Mouse (Mus musculus) midbrain, embryonic 13.5 days (tissue): Measurements from ENCODE around the gene Sptssb. TPM values are rescaled to one million over a fixed set of nuclear protein-coding genes. Genes with fewer than 3 reads are reported as not detected.

Experiments used
- ATAC-seq: fragments of 200-750 bp; cut with Nextera tagmentation; 2 replicates; pipeline ENCODE4 v1.8.0; 2017; ENCODE audit warnings: mild to moderate bottlenecking, moderate TSS enrichment, moderate library complexity
- H3K27ac ChIP-seq: fragments of 300-500 bp; sonication (generic); 2 replicates; pipeline ENCODE4 v1.5.1; 2015; ENCODE audit warnings: inconsistent platforms, mild to moderate bottlenecking, moderate library complexity
- H3K27me3 ChIP-seq: fragments of 300-500 bp; sonication (generic); 2 replicates; pipeline ENCODE4 v1.6.1; 2015; ENCODE audit warnings: mild to moderate bottlenecking, inconsistent platforms
- H3K36me3 ChIP-seq: fragments of 300-500 bp; sonication (generic); 2 replicates; pipeline ENCODE4 v1.6.1; 2015; ENCODE audit warnings: mild to moderate bottlenecking, inconsistent platforms
- H3K4me1 ChIP-seq: fragments of 300-500 bp; sonication (generic); replicated peaks from 2 replicates; pipeline ENCODE4 v1.6.1; 2015; ENCODE audit warnings: inconsistent platforms
- H3K4me2 ChIP-seq: fragments of 300-500 bp; sonication (generic); replicated peaks from 2 replicates; pipeline ENCODE4 v1.6.1; 2015; ENCODE audit warnings: moderate library complexity, mild to moderate bottlenecking, inconsistent platforms
- H3K4me3 ChIP-seq: fragments of 300-500 bp; sonication (generic); replicated peaks from 2 replicates; pipeline ENCODE4 v1.5.1; 2015; ENCODE audit warnings: mild to moderate bottlenecking, inconsistent platforms
- H3K9ac ChIP-seq: fragments of 300-500 bp; sonication (generic); replicated peaks from 2 replicates; pipeline ENCODE4 v1.6.1; 2015; ENCODE audit warnings: mild to moderate bottlenecking, inconsistent platforms
- H3K9me3 ChIP-seq: fragments of 300-500 bp; sonication (generic); 2 replicates; pipeline ENCODE4 v1.6.1; 2016; ENCODE audit warnings: mild to moderate bottlenecking, inconsistent platforms
- WGBS: fragments of 180-500 bp; shearing (Covaris S2); methylation state at CpG from one replicate; pipeline ENCODE4 v1.1.7; 2015; 5-methylcytosine and 5-hydroxymethylcytosine counted together
- polyA plus RNA-seq: library from polyadenylated mRNA; unstranded; fragments of >200 nt; fragmentation: Nextera tagmentation; extraction: Ambion mirVana; gene quantifications from 2 replicates; pipeline ENCODE4 v1.2.1, GENCODE M21; 2015

Gene Sptssb
- polyA plus RNA-seq = 0.19 and 0.26 TPM in 2 replicates

DNA sequence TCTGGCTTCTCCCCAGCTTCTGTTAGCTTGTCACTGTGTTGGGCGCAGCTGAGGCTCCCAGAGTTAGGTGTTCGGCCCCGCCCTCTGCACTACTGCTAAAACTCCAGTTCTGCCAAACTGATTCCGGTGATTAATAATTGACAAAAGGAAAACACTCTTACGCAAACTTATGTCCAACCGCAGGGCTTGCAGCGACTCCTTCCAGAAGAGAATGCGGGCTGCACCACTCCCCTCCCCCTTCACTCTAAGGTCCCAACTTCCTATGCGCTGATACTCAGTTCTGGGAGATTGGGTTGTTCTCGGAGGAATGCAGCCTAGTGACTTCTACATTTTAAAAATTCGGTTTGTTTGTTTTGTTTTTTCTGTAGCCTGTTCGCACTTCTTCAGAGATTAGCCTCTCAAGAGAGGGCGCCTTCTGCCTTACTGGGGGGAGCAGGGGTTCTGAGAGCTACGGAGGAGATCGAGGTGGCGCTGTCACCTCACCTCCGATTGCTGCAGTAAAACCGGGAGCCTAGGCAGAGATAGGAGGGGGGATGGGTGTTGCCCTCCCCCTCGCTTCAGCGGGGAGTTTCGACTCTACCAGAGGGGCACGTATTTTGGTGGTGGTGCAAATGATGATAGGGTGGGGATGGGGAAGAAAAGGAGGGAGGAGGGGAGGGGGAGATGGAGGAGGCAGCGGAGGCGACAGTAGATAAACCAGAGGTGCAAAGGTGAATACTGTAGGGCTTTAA, at the start of gene Sptssb:
Sptssb (minus strand) TSS at position 83 of the 731 bp plus-strand sequence.
- H3K27ac ChIP-seq = no peak within 1 kb of the TSS
- H3K9me3 ChIP-seq = no peaks in the 10 kb centered on the region
- H3K36me3 ChIP-seq = no peaks in the 10 kb centered on the region
- peaks cover 17% of the 10 kb centered on the region for H3K4me1 ChIP-seq
- H3K9ac ChIP-seq = peak within 1 kb of the TSS; percentile 61
- peak within 1 kb of the TSS; percentile 60 for H3K4me3 ChIP-seq
- 2% methylated on average over 24 of the region's 24 CpGs for WGBS
- peaks cover 18% of the 10 kb centered on the region; the same call in 1 of the 2 replicates for H3K27me3 ChIP-seq
- peak within 1 kb of the TSS; percentile 97 for H3K4me2 ChIP-seq
- ATAC-seq = peak; percentile 72

DNA sequence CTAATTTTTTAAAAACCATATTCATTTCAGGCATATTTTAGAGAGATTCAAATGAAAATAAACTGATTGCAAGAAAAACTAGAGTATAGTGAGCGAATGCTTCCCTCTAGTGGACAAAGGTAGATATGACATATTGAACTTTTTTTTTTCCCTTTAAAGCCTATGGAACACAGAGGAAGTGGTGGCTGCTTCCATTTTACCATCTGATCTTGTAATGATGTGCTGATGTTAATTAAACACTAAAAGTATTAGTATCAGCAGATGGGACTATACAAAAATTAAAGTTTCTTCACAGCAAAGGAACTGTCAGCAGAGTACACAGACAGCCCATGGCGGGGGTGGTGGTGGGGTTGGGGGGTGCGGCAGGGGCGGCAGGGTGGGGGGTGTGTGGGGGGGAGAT, 48.3 kb upstream of the Sptssb start:
- peak; percentile 64 for ATAC-seq
- Histone ChIP-seq H3K9me3 (no peaks in the 10 kb centered on the region), H3K27me3 (no peaks in the 10 kb centered on the region), H3K4me2 (no peak overlapping the region), H3K9ac (no peak overlapping the region), H3K4me3 (no peak overlapping the region), H3K27ac (no peak overlapping the region), H3K4me1 (0 out of 2 replicates have a peak, but pooled peaks cover 3% of the 10 kb centered on the region), H3K36me3 (no peaks in the 10 kb centered on the region)
- WGBS = 54% methylated on average over 4 of the region's 4 CpGs

DNA sequence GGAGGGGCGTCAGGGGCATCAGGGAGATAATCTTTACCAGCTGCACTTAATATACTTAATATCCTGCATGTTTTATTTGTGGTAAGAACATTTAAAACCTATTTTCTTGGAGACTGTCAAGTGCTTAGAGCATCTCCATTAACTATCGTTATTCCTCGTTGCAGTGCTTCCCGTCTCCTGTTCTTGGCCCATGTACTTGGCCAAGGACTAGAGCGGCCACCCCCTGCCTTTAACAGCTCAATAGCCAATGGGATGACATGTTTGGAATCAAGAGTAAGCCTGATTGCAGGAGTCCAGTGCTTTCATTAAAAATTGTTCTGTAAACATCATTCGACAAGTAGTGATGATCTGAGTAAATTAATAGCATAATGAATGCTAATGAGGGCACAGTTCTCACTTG, 47.8 kb upstream of the Sptssb start:
- Histone ChIP-seq H3K4me2 (no peak overlapping the region), H3K9ac (no peak overlapping the region), H3K4me3 (no peak overlapping the region), H3K36me3 (no peaks in the 10 kb centered on the region), H3K4me1 (no peaks in the 10 kb centered on the region), H3K9me3 (no peaks in the 10 kb centered on the region), H3K27me3 (no peaks in the 10 kb centered on the region), H3K27ac (no peak overlapping the region)
- ATAC-seq = peak; percentile 70
- WGBS = 60% methylated on average over 6 of the region's 6 CpGs

DNA sequence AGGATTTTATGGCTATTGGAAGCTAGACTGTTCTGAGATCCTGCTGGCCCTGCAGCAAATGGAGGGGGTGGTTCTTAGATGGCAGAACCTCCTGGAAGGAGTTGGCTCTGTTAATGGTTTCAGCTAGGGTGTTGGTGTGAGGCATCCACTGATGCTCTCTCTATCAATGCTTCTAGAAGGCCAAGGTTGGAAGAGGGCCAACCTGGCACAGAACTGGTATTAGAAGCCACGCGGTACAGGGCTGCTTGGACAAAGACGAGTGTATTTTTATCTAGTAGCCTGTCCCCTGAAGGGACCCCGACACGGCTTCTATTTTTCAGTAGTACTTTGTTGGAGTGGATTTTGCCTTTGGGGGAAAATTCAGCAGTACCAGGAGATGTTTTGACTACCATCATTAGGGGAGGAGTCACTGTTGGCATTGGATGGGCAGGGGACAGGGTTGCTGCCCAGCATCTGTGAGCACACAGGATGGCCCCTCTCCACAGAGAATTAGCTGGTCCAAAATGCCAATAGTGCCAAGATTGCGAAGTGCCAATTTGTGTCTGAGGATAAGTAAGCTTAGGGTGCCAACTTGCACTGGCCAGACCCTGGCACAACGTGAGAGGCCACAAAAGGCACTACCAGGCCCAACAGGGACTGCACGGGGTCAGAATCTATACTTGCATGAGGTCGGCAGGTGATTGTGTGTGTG, 43.2 kb upstream of the Sptssb start:
- no peak for ATAC-seq
- 91% methylated on average over 9 of the region's 9 CpGs for WGBS
- H3K9me3 ChIP-seq = no peaks in the 10 kb centered on the region

DNA sequence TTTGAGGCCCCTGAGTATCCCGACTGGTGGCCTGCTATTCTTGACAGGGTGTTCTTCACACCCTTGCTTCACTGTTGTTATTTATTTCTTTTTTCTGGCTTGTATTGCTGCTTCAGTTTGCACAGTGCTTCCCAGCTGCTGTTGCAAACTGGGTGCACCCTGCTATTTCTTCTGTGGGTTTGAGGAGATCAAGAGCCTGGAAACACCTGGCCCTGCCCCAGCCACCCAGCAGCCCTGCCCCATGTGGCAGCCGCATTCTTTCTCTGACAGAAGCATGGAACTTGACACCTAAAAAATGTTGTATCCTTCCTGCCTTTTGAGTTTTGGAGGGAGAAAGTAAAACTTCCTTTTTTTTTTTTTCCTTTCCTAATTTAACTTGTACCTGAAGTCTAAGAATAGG, 42.6 kb upstream of the Sptssb start:
- Histone ChIP-seq H3K36me3 (no peaks in the 10 kb centered on the region), H3K9me3 (no peaks in the 10 kb centered on the region), H3K9ac (no peak overlapping the region), H3K27ac (no peak overlapping the region), H3K4me2 (no peak overlapping the region), H3K4me3 (no peak overlapping the region), H3K4me1 (no peaks in the 10 kb centered on the region), H3K27me3 (no peaks in the 10 kb centered on the region)
- ATAC-seq = no peak
- WGBS = 74% methylated on average over 2 of the region's 2 CpGs

More for the DNA sequence above, 43.2 kb upstream of the Sptssb start:
- Histone ChIP-seq H3K4me3 (no peak overlapping the region), H3K4me2 (no peak overlapping the region), H3K27me3 (no peaks in the 10 kb centered on the region), H3K4me1 (no peaks in the 10 kb centered on the region), H3K36me3 (no peaks in the 10 kb centered on the region), H3K9ac (no peak overlapping the region), H3K27ac (no peak overlapping the region)

DNA sequence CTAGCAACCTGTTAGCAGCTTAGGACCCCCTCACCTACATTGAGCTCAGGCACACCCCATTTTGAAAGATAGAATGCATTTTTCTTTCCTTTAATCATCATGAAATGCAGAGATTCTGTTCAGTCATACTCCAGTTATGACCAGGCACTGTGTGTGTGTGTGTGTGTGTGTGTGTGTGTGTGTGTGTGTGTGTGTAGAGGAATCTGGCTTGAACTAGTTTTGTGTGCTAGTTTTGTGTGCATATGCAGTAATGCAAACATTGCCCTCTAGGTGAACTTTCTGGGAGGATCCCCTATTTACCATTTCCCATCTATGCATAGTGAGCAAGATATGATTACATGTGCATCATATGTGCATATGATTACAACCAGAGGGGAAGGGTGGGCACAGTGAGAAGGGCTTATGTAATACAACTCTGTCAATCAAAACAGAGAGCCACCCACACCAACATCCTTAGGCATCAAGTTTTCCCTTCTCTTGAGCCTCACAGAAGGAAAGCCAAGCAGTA, 42.2 kb upstream of the Sptssb start:
- Histone ChIP-seq H3K27ac (no peak overlapping the region), H3K9ac (no peak overlapping the region), H3K4me2 (no peak overlapping the region), H3K4me1 (no peaks in the 10 kb centered on the region), H3K27me3 (no peaks in the 10 kb centered on the region), H3K36me3 (no peaks in the 10 kb centered on the region), H3K9me3 (no peaks in the 10 kb centered on the region), H3K4me3 (no peak overlapping the region)
- ATAC-seq = no peak

DNA sequence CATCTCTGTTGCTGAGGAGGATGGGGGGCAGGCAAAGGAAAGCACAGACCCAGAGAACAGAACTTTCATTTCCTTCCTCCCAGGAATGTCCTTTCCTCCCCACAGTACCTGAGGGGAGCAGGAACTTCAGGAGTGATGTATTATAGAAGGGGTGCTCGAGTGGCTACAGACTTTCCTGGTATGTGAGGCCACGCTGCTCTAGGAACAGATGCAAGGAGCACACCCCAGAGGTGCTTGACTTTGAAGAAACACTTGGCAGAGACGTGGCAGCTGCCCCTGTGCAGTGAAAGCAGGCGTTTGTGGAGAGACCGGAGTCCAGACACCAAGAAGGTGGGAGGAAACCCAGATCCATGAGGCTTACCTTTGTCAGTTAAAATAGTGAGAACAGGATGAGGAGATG, 40.6 kb upstream of the Sptssb start:
- H3K9ac ChIP-seq = no peak overlapping the region
- H3K27ac ChIP-seq = no peak overlapping the region
- no peak overlapping the region for H3K4me2 ChIP-seq
- H3K27me3 ChIP-seq = no peaks in the 10 kb centered on the region
- no peak overlapping the region for H3K4me3 ChIP-seq
- H3K4me1 ChIP-seq = no peaks in the 10 kb centered on the region
- no peaks in the 10 kb centered on the region for H3K36me3 ChIP-seq
- no peak for ATAC-seq
- H3K9me3 ChIP-seq = no peaks in the 10 kb centered on the region
- WGBS = 66% methylated on average over 5 of the region's 5 CpGs

DNA sequence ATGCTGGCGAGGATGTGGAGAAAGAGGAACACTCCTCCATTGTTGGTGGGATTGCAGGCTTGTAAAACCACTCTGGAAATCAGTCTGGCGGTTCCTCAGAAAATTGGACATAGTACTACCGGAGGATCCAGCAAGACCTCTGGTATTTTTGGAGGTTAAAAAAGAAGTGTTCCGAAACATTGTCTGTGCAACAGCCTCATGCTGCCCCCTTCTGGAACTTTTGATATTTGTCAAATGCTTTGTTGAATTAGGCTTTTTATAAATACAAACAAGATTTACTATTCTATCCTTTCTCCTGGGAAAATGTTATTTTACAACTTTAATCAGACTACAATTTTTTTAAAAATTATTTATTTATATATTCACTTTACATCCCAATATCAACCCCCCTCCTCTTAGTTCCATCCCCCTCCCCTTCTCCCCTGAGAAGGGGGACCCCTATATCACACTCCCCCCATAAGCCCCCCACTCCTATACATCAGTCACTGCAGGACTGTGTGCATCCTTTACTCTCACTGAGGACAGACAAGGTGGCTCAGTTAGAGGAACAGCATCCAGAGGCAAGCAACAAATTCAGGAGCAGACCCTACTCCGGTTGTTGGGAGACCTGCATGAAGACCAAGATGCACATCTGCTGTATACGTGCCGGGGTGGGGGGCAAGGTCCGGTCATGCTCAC, 38.3 kb upstream of the Sptssb start:
- no peak overlapping the region for H3K27ac ChIP-seq
- no peaks in the 10 kb centered on the region for H3K4me1 ChIP-seq
- H3K36me3 ChIP-seq = no peaks in the 10 kb centered on the region
- no peak overlapping the region for H3K4me2 ChIP-seq
- ATAC-seq = 0 out of 2 replicates have a peak, but pooled peaks have one; percentile 58
- H3K27me3 ChIP-seq = no peaks in the 10 kb centered on the region
- H3K4me3 ChIP-seq = no peak overlapping the region
- WGBS = 82% methylated on average over 7 of the region's 8 CpGs
- H3K9me3 ChIP-seq = no peaks in the 10 kb centered on the region
- no peak overlapping the region for H3K9ac ChIP-seq

DNA sequence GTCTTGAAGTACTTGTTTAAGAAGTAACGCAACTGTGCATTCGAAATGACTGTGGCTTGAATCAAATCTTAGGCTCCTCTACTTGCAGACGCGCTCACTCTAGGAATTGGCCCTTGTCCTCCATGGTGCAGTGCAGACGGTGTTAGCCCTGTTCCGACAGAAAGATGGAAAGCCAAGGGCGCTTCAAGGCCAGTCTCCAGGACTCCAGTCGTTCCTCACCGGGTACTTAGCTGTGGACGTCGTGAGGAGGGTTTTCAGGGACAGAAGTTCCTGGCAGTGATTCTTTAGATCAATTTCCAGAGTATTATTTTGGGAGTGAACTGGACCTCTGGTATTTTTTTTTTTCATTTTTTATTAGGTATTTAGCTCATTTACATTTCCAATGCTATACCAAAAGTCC, 35.8 kb upstream of the Sptssb start:
- Histone ChIP-seq H3K27me3 (no peaks in the 10 kb centered on the region), H3K4me3 (no peak overlapping the region), H3K4me2 (no peak overlapping the region), H3K36me3 (no peaks in the 10 kb centered on the region), H3K9me3 (no peaks in the 10 kb centered on the region), H3K9ac (no peak overlapping the region), H3K27ac (no peak overlapping the region), H3K4me1 (no peaks in the 10 kb centered on the region)
- no peak for ATAC-seq
- 96% methylated on average over 11 of the region's 11 CpGs for WGBS

DNA sequence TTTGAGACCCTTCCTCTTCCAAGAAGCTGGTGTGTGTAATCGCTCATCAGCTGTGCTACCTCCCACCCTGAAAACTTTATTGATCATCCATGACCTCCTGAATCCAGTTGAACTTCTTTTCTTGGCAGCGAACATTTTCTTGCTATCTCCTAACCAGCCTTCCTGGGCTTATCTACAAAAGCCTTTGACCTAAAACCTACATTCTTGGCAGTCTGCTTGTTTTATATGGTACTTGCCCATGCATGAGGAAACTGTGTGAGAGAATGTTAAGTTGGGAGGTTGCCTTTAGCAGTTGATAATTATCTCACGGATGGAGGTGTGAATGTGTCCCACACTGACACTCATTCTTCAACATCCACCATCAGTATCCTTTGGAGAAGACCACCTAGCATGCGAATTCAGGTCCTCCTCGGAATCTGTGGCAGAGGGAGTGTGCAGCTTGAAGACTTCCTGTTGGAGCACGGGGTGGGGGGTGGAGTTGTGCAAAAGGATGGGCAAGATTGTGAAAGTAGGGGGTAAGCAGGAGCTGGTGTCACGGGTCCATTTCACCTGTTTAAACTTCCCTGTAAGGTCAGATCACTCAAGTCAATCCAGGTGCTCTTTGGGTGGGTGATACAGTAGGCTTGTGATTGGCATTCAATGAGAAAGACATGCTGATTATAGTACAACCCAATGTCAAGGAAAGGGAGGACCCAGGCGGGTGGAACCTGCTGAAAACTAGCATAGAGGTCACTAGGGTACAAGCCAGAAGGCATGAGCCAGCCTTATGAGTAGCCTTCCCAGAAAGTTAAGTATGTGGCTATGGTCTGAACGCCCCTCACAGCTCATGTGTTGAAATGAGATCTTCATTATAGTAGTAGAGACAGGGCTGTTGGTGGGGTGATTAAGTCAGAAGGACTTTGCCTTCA, 32.7 kb upstream of the Sptssb start:
- Histone ChIP-seq H3K9ac (no peak overlapping the region), H3K4me2 (no peak overlapping the region), H3K4me1 (no peaks in the 10 kb centered on the region), H3K4me3 (no peak overlapping the region), H3K9me3 (no peaks in the 10 kb centered on the region), H3K27me3 (no peaks in the 10 kb centered on the region), H3K36me3 (no peaks in the 10 kb centered on the region), H3K27ac (no peak overlapping the region)
- no peak for ATAC-seq
- WGBS = 89% methylated on average over 9 of the region's 9 CpGs

DNA sequence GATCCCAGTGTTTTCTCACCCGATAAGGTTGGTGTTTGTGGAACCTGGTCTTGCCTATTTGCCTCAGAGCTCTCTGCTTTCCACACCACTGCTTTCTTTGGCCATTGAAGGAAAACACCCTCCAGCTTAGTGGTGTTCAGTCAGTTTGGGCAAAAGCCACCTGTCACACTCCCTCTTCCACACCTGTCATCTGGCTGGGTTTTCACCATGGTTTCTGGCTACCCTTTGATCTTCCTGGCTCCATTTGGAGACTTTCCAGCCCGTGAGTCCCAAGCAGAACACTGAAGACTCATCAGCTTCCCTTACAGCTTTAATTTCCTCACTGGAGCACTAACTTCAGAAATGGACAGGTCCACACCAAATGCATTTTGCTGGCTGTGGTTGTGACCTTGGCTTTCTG, 26.1 kb upstream of the Sptssb start:
- Histone ChIP-seq H3K27me3 (no peaks in the 10 kb centered on the region), H3K9me3 (no peaks in the 10 kb centered on the region)
- WGBS = 79% methylated on average over 2 of the region's 2 CpGs

More for the DNA sequence above, 26.1 kb upstream of the Sptssb start:
- no peaks in the 10 kb centered on the region for H3K4me1 ChIP-seq
- H3K4me3 ChIP-seq = no peak overlapping the region
- no peaks in the 10 kb centered on the region for H3K36me3 ChIP-seq
- H3K9ac ChIP-seq = no peak overlapping the region
- H3K4me2 ChIP-seq = no peak overlapping the region
- no peak overlapping the region for H3K27ac ChIP-seq
- no peak for ATAC-seq
